Mouse (Mus musculus): ENCODE data around the gene Tnk1. TPM values are rescaled to one million over a fixed set of nuclear protein-coding genes. Genes with fewer than 3 reads are reported as not detected.

Gene Tnk1
- polyA plus RNA-seq, 1 experiment from 2014 or later: 0.32 TPM

GRCm38 (mm10) chr11:69894671-69895070, 36.1 kb upstream of the Tnk1 start:
- Histone ChIP-seq H3K36me3 (ENCODE audit: control insufficient read depth, insufficient read depth, low read length) (no peaks in the 10 kb centered on the region), H3K4me1 (ENCODE audit: control insufficient read depth, insufficient read depth, low read length) (peaks cover 7% of the 10 kb centered on the region; the same call in 1 of the 2 replicates), H3K27me3 (replicated peaks; ENCODE audit: control insufficient read depth, insufficient read depth, low read length) (no peaks in the 10 kb centered on the region), H3K4me2 (ENCODE audit: low read length) (no peak overlapping the region), H3K27ac (ENCODE audit: low read depth, low read length) (no peak overlapping the region), H3K9ac (ENCODE audit: low read length) (no peak overlapping the region), H3K4me3 (ENCODE audit: low read depth, low read length) (no peak overlapping the region), H3K9me3 (replicated peaks; ENCODE audit: control insufficient read depth, low read length) (no peaks in the 10 kb centered on the region)
- 90% methylated on average over 5 of the region's 5 CpGs for WGBS
- DNase-seq (ENCODE audit: low spot score) (no peak), ATAC-seq (no peak)

- Histone ChIP-seq H3K27ac (ENCODE audit: low read depth, low read length) (no peak overlapping the region), H3K9me3 (replicated peaks; ENCODE audit: control insufficient read depth, low read length) (no peaks in the 10 kb centered on the region), H3K4me2 (ENCODE audit: low read length) (no peak overlapping the region), H3K4me3 (ENCODE audit: low read depth, low read length) (no peak overlapping the region), H3K27me3 (replicated peaks; ENCODE audit: control insufficient read depth, insufficient read depth, low read length) (no peaks in the 10 kb centered on the region), H3K36me3 (ENCODE audit: control insufficient read depth, insufficient read depth, low read length) (no peaks in the 10 kb centered on the region), H3K4me1 (ENCODE audit: control insufficient read depth, insufficient read depth, low read length) (no peaks in the 10 kb centered on the region), H3K9ac (ENCODE audit: low read length) (no peak overlapping the region)
- peak; percentile 24 for DNase-seq (ENCODE audit: low spot score)
- 68% methylated on average over 4 of the region's 4 CpGs for WGBS
- ATAC-seq: no peak
Measured at GRCm38 (mm10) chr11:69891482-69891881, 33.0 kb upstream of the Tnk1 start.

- no peak for ATAC-seq
Measured at GRCm38 (mm10) chr11:69886907-69887635, 28.5 kb upstream of the Tnk1 start.

GRCm38 (mm10) chr11:69884663-69885062, 26.1 kb upstream of the Tnk1 start:
- no peaks in the 10 kb centered on the region for H3K9me3 ChIP-seq (replicated peaks; ENCODE audit: control insufficient read depth, low read length)
- no peak overlapping the region for H3K27ac ChIP-seq (ENCODE audit: low read depth, low read length)
- no peak overlapping the region for H3K4me2 ChIP-seq (ENCODE audit: low read length)
- 0 out of 2 replicates have a peak, but pooled peaks cover 7% of the 10 kb centered on the region for H3K27me3 ChIP-seq (replicated peaks; ENCODE audit: control insufficient read depth, insufficient read depth, low read length)
- no peaks in the 10 kb centered on the region for H3K36me3 ChIP-seq (ENCODE audit: control insufficient read depth, insufficient read depth, low read length)
- H3K4me3 ChIP-seq (ENCODE audit: low read depth, low read length): no peak overlapping the region
- peaks cover 4% of the 10 kb centered on the region for H3K4me1 ChIP-seq (ENCODE audit: control insufficient read depth, insufficient read depth, low read length)
- ATAC-seq (no peak), DNase-seq (ENCODE audit: low spot score) (no peak)
- WGBS: 88% methylated on average over 8 of the region's 8 CpGs
- no peak overlapping the region for H3K9ac ChIP-seq (ENCODE audit: low read length)

More at GRCm38 (mm10) chr11:69886907-69887635, 28.5 kb upstream of the Tnk1 start:
- Histone ChIP-seq H3K4me3 (ENCODE audit: low read depth, low read length) (no peak overlapping the region), H3K36me3 (ENCODE audit: control insufficient read depth, insufficient read depth, low read length) (no peaks in the 10 kb centered on the region), H3K9ac (ENCODE audit: low read length) (no peak overlapping the region), H3K4me2 (ENCODE audit: low read length) (no peak overlapping the region), H3K27me3 (replicated peaks; ENCODE audit: control insufficient read depth, insufficient read depth, low read length) (no peaks in the 10 kb centered on the region), H3K9me3 (replicated peaks; ENCODE audit: control insufficient read depth, low read length) (no peaks in the 10 kb centered on the region), H3K27ac (ENCODE audit: low read depth, low read length) (no peak overlapping the region), H3K4me1 (ENCODE audit: control insufficient read depth, insufficient read depth, low read length) (no peaks in the 10 kb centered on the region)
- DNase-seq (ENCODE audit: low spot score): no peak
- 73% methylated on average over 8 of the region's 8 CpGs for WGBS

GRCm38 (mm10) chr11:69884240-69884639, 25.7 kb upstream of the Tnk1 start:
- 87% methylated on average over 9 of the region's 9 CpGs for WGBS
- DNase-seq (ENCODE audit: low spot score) (no peak), ATAC-seq (no peak)
- Histone ChIP-seq H3K27ac (ENCODE audit: low read depth, low read length) (no peak overlapping the region), H3K4me3 (ENCODE audit: low read depth, low read length) (no peak overlapping the region), H3K27me3 (replicated peaks; ENCODE audit: control insufficient read depth, insufficient read depth, low read length) (0 out of 2 replicates have a peak, but pooled peaks cover 7% of the 10 kb centered on the region), H3K4me2 (ENCODE audit: low read length) (no peak overlapping the region), H3K9me3 (replicated peaks; ENCODE audit: control insufficient read depth, low read length) (no peaks in the 10 kb centered on the region), H3K4me1 (ENCODE audit: control insufficient read depth, insufficient read depth, low read length) (peaks cover 4% of the 10 kb centered on the region), H3K36me3 (ENCODE audit: control insufficient read depth, insufficient read depth, low read length) (no peaks in the 10 kb centered on the region), H3K9ac (ENCODE audit: low read length) (no peak overlapping the region)

- H3K9ac ChIP-seq (ENCODE audit: low read length): no peak overlapping the region
- 85% methylated on average over 8 of the region's 8 CpGs for WGBS
- ATAC-seq (no peak), DNase-seq (ENCODE audit: low spot score) (no peak)
- H3K4me1 ChIP-seq (ENCODE audit: control insufficient read depth, insufficient read depth, low read length): peaks cover 4% of the 10 kb centered on the region
- no peak overlapping the region for H3K4me2 ChIP-seq (ENCODE audit: low read length)
- H3K4me3 ChIP-seq (ENCODE audit: low read depth, low read length): no peak overlapping the region
- H3K9me3 ChIP-seq (replicated peaks; ENCODE audit: control insufficient read depth, low read length): no peaks in the 10 kb centered on the region
- no peaks in the 10 kb centered on the region for H3K36me3 ChIP-seq (ENCODE audit: control insufficient read depth, insufficient read depth, low read length)
- H3K27ac ChIP-seq (ENCODE audit: low read depth, low read length): no peak overlapping the region
- 0 out of 2 replicates have a peak, but pooled peaks cover 7% of the 10 kb centered on the region for H3K27me3 ChIP-seq (replicated peaks; ENCODE audit: control insufficient read depth, insufficient read depth, low read length)
Measured at GRCm38 (mm10) chr11:69883527-69884151, 25.1 kb upstream of the Tnk1 start.

GRCm38 (mm10) chr11:69883066-69883465, 24.5 kb upstream of the Tnk1 start:
- Histone ChIP-seq H3K4me1 (ENCODE audit: control insufficient read depth, insufficient read depth, low read length) (peaks cover 4% of the 10 kb centered on the region), H3K4me3 (ENCODE audit: low read depth, low read length) (no peak overlapping the region), H3K27ac (ENCODE audit: low read depth, low read length) (no peak overlapping the region), H3K9me3 (replicated peaks; ENCODE audit: control insufficient read depth, low read length) (no peaks in the 10 kb centered on the region), H3K4me2 (ENCODE audit: low read length) (no peak overlapping the region), H3K27me3 (replicated peaks; ENCODE audit: control insufficient read depth, insufficient read depth, low read length) (0 out of 2 replicates have a peak, but pooled peaks cover 7% of the 10 kb centered on the region), H3K36me3 (ENCODE audit: control insufficient read depth, insufficient read depth, low read length) (no peaks in the 10 kb centered on the region), H3K9ac (ENCODE audit: low read length) (no peak overlapping the region)
- 65% methylated on average over 4 of the region's 4 CpGs for WGBS
- ATAC-seq (no peak), DNase-seq (ENCODE audit: low spot score) (no peak)

GRCm38 (mm10) chr11:69881787-69882670, 23.5 kb upstream of the Tnk1 start:
- DNase-seq (ENCODE audit: low spot score): no peak
- H3K9ac ChIP-seq (ENCODE audit: low read length): no peak overlapping the region
- H3K36me3 ChIP-seq (ENCODE audit: control insufficient read depth, insufficient read depth, low read length): no peaks in the 10 kb centered on the region
- no peak overlapping the region for H3K27ac ChIP-seq (ENCODE audit: low read depth, low read length)
- H3K4me2 ChIP-seq (ENCODE audit: low read length): peak overlapping the region; percentile 62
- H3K9me3 ChIP-seq (replicated peaks; ENCODE audit: control insufficient read depth, low read length): no peaks in the 10 kb centered on the region
- no peak for ATAC-seq
- WGBS: 59% methylated on average over 21 of the region's 21 CpGs
- H3K4me1 ChIP-seq (ENCODE audit: control insufficient read depth, insufficient read depth, low read length): peaks cover 4% of the 10 kb centered on the region
- peak overlapping the region; percentile 29; the same call in 1 of the 2 replicates for H3K4me3 ChIP-seq (ENCODE audit: low read depth, low read length)
- 0 out of 2 replicates have a peak, but pooled peaks cover 7% of the 10 kb centered on the region for H3K27me3 ChIP-seq (replicated peaks; ENCODE audit: control insufficient read depth, insufficient read depth, low read length)

Data from forebrain, embryonic 14.5 days (tissue).